Mouse (Mus musculus): ENCODE results near the gene Entpd2. TPM values are rescaled to one million over a fixed set of nuclear protein-coding genes. Genes with fewer than 3 reads are reported as not detected.

The Entpd2 gene
- polyA plus RNA-seq, 1 experiment, result not detected

DNA sequence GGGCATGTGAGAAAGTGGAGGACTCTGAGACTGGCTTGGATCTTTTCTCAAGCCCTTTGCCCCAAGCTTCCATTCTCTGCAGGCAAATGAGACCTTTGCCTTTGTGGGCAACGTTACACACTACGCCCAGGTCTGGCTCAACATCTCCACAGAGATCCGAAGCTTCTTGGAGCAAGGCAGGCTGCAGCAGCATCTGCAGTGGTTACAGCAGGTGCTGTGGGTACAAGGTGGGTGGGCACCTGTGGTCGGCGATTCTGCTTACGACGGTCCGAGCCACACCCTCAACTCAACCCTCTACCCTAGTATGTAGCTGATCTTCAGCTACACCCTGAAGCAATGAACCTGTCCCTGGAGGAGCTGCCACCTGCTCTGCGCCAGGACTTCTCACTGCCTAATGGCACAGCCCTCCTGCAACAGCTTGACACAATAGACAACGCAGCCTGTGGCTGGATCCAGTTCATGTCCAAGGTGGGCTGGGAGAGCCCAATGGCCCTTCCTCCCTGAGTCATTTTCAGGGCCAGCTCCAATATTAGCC is 40.7 kb downstream of the Entpd2 start:
- Histone ChIP-seq H3K4me3 (ENCODE audit: insufficient read depth, low read length) (no peak overlapping the region), H3K27ac (ENCODE audit: insufficient read depth, low read depth, low read length) (no peak overlapping the region), H3K4me1 (ENCODE audit: control insufficient read depth, insufficient read depth, low read length) (no peaks in the 10 kb centered on the region)
- TF ChIP-seq POLR2A (IDR thresholded peaks at IDR 0.05; ENCODE audit: borderline replicate concordance, low read depth, low read length) (no peak), CTCF (IDR thresholded peaks at IDR 0.05; ENCODE audit: low read depth, low read length) (no peak)

DNA sequence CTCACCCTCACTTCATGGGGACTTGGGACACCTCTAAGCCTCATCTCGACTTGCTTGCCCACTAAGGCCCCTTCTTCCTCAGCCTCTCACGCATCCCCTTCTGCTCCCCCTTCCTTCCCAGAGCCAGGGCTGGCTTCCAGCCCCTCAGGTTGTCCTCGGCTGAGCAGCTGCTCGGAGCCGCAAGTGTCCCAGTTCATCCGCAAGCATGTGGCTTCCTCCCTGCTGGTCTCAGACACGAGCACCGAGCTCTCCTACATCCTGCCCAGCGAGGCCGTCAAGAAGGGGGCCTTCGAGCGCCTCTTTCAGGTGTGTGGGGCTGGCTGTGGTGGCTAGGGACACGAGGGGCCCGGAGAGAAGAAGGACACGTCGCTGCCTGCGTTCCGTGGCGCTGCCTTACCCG is 45.4 kb downstream of the Entpd2 start:
- TF ChIP-seq CTCF (IDR thresholded peaks at IDR 0.05; ENCODE audit: low read depth, low read length) (no peak), POLR2A (IDR thresholded peaks at IDR 0.05; ENCODE audit: borderline replicate concordance, low read depth, low read length) (no peak)
- H3K4me1 ChIP-seq (ENCODE audit: control insufficient read depth, insufficient read depth, low read length), result no peaks in the 10 kb centered on the region
- H3K4me3 ChIP-seq (ENCODE audit: insufficient read depth, low read length), result no peak overlapping the region
- no peak overlapping the region for H3K27ac ChIP-seq (ENCODE audit: insufficient read depth, low read depth, low read length)

DNA sequence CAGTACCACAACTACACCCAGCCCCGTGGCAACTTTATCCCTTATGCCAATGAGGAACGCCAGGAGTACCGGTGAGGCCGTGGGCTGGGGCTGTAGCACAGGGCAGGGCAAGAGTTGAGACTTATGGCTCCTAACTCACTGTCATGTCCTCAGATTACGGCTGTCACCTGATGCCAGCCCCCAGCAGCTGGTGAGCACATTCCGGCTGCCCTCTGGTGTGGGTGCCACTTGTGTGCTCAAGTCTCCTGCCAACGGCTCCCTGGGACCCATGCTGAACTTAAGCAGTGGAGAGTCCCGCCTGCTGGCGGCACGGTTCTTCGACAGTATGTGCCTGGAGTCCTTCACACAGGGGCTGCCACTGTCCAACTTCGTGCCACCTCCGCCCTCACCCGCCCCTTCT is 47.0 kb downstream of the Entpd2 start:
- TF ChIP-seq CTCF (IDR thresholded peaks at IDR 0.05; ENCODE audit: low read depth, low read length), result no peak
- no peak for TF ChIP-seq POLR2A (IDR thresholded peaks at IDR 0.05; ENCODE audit: borderline replicate concordance, low read depth, low read length)
- H3K4me1 ChIP-seq (ENCODE audit: control insufficient read depth, insufficient read depth, low read length), result no peaks in the 10 kb centered on the region
- no peak overlapping the region for H3K27ac ChIP-seq (ENCODE audit: insufficient read depth, low read depth, low read length)
- H3K4me3 ChIP-seq (ENCODE audit: insufficient read depth, low read length), result no peak overlapping the region

Other genes with a start within 250 kb of the Entpd2 start
- gene Nrarp, start 215.1 kb upstream of the Entpd2 start, polyA plus RNA-seq (2012; ENCODE audit: insufficient read depth, insufficient read length, missing spikeins), result not detected in 2 replicates
- 72.2 and 73.2 TPM in 2 replicates for gene Tor4a, start 199.0 kb upstream of the Entpd2 start, polyA plus RNA-seq (2012; ENCODE audit: insufficient read depth, insufficient read length, missing spikeins)
- 33.3 and 35.7 TPM in 2 replicates for gene Nelfb, start 184.4 kb upstream of the Entpd2 start, polyA plus RNA-seq (2012; ENCODE audit: insufficient read depth, insufficient read length, missing spikeins)
- not detected in 2 replicates for gene Stpg3, start 181.2 kb upstream of the Entpd2 start, polyA plus RNA-seq (2012; ENCODE audit: insufficient read depth, insufficient read length, missing spikeins)
- not detected in 2 replicates for gene Fam166a, start 177.1 kb upstream of the Entpd2 start, polyA plus RNA-seq (2012; ENCODE audit: insufficient read depth, insufficient read length, missing spikeins)
- 124 and 135 TPM in 2 replicates for gene Tubb4b, start 171.2 kb upstream of the Entpd2 start, polyA plus RNA-seq (2012; ENCODE audit: insufficient read depth, insufficient read length, missing spikeins)
- gene Slc34a3, start 161.5 kb upstream of the Entpd2 start, polyA plus RNA-seq (2012; ENCODE audit: insufficient read depth, insufficient read length, missing spikeins), result not detected in 2 replicates
- gene Rnf224, start 159.1 kb upstream of the Entpd2 start, polyA plus RNA-seq (2012; ENCODE audit: insufficient read depth, insufficient read length, missing spikeins), result not detected in 2 replicates
- gene Rnf208, start 153.6 kb upstream of the Entpd2 start, polyA plus RNA-seq (2012; ENCODE audit: insufficient read depth, insufficient read length, missing spikeins), result 0.66 TPM in 1 of 2 replicates, not detected in the other
- not detected in 2 replicates for gene Cysrt1, start 153.4 kb upstream of the Entpd2 start, polyA plus RNA-seq (2012; ENCODE audit: insufficient read depth, insufficient read length, missing spikeins)
- gene AL732309.1, start 149.0 kb upstream of the Entpd2 start, polyA plus RNA-seq (2012; ENCODE audit: insufficient read depth, insufficient read length, missing spikeins), result 1.3 and 6.1 TPM in 2 replicates
- gene Tmem203, start 140.4 kb upstream of the Entpd2 start, polyA plus RNA-seq (2012; ENCODE audit: insufficient read depth, insufficient read length, missing spikeins), result 18.1 and 20.4 TPM in 2 replicates
- gene Tprn, start 133.3 kb upstream of the Entpd2 start, polyA plus RNA-seq (2012; ENCODE audit: insufficient read depth, insufficient read length, missing spikeins), result 8.8 and 10.2 TPM in 2 replicates
- 55.1 and 59.7 TPM in 2 replicates for gene Ssna1, start 123.4 kb upstream of the Entpd2 start, polyA plus RNA-seq (2012; ENCODE audit: insufficient read depth, insufficient read length, missing spikeins)
- gene Anapc2, start 123.4 kb upstream of the Entpd2 start, polyA plus RNA-seq (2012; ENCODE audit: insufficient read depth, insufficient read length, missing spikeins), result 84.0 and 89.6 TPM in 2 replicates
- gene Tmem210, start 107.7 kb upstream of the Entpd2 start, polyA plus RNA-seq (2012; ENCODE audit: insufficient read depth, insufficient read length, missing spikeins), result not detected in 2 replicates
- gene Lrrc26, start 106.0 kb upstream of the Entpd2 start, polyA plus RNA-seq (2012; ENCODE audit: insufficient read depth, insufficient read length, missing spikeins), result not detected in 2 replicates
- gene Grin1, start 76.7 kb upstream of the Entpd2 start, polyA plus RNA-seq (2012; ENCODE audit: insufficient read depth, insufficient read length, missing spikeins), result 0.79 TPM in 1 of 2 replicates, not detected in the other
- gene Man1b1, start 63.5 kb upstream of the Entpd2 start, polyA plus RNA-seq (2012; ENCODE audit: insufficient read depth, insufficient read length, missing spikeins), result 36.1 and 43.5 TPM in 2 replicates
- gene Dpp7, start 39.5 kb upstream of the Entpd2 start, polyA plus RNA-seq (2012; ENCODE audit: insufficient read depth, insufficient read length, missing spikeins), result 93.4 and 99.0 TPM in 2 replicates
- gene Uap1l1, start 30.2 kb upstream of the Entpd2 start, polyA plus RNA-seq (2012; ENCODE audit: insufficient read depth, insufficient read length, missing spikeins), result 175 and 203 TPM in 2 replicates
- gene Sapcd2, start 23.6 kb upstream of the Entpd2 start, polyA plus RNA-seq (2012; ENCODE audit: insufficient read depth, insufficient read length, missing spikeins), result 7.2 and 8.0 TPM in 2 replicates
- 5.0 and 6.6 TPM in 2 replicates for gene Npdc1, start 3.5 kb downstream of the Entpd2 start, polyA plus RNA-seq (2012; ENCODE audit: insufficient read depth, insufficient read length, missing spikeins)
- 9.5 and 9.6 TPM in 2 replicates for gene Fut7, start 27.4 kb downstream of the Entpd2 start, polyA plus RNA-seq (2012; ENCODE audit: insufficient read depth, insufficient read length, missing spikeins)
- 14.9 and 16.4 TPM in 2 replicates for gene Abca2, start 32.8 kb downstream of the Entpd2 start, polyA plus RNA-seq (2012; ENCODE audit: insufficient read depth, insufficient read length, missing spikeins)
- gene Clic3, start 61.0 kb downstream of the Entpd2 start, polyA plus RNA-seq (2012; ENCODE audit: insufficient read depth, insufficient read length, missing spikeins), result not detected in 2 replicates
- 22.4 and 26.2 TPM in 2 replicates for gene Paxx, start 65.2 kb downstream of the Entpd2 start, polyA plus RNA-seq (2012; ENCODE audit: insufficient read depth, insufficient read length, missing spikeins)
- gene Ptgds, start 74.2 kb downstream of the Entpd2 start, polyA plus RNA-seq (2012; ENCODE audit: insufficient read depth, insufficient read length, missing spikeins), result not detected in 2 replicates
- not detected in 2 replicates for gene Lcn12, start 98.0 kb downstream of the Entpd2 start, polyA plus RNA-seq (2012; ENCODE audit: insufficient read depth, insufficient read length, missing spikeins)
- 35.0 and 35.4 TPM in 2 replicates for gene Fbxw5, start 104.9 kb downstream of the Entpd2 start, polyA plus RNA-seq (2012; ENCODE audit: insufficient read depth, insufficient read length, missing spikeins)
- 1.8 TPM in 1 of 2 replicates, not detected in the other for gene C8g, start 105.8 kb downstream of the Entpd2 start, polyA plus RNA-seq (2012; ENCODE audit: insufficient read depth, insufficient read length, missing spikeins)
- gene Traf2, start 151.1 kb downstream of the Entpd2 start, polyA plus RNA-seq (2012; ENCODE audit: insufficient read depth, insufficient read length, missing spikeins), result 14.8 and 15.5 TPM in 2 replicates
- 142 and 160 TPM in 2 replicates for gene Edf1, start 162.0 kb downstream of the Entpd2 start, polyA plus RNA-seq (2012; ENCODE audit: insufficient read depth, insufficient read length, missing spikeins)
- 0.60 and 1.3 TPM in 2 replicates for gene Mamdc4, start 179.0 kb downstream of the Entpd2 start, polyA plus RNA-seq (2012; ENCODE audit: insufficient read depth, insufficient read length, missing spikeins)
- 20.0 and 23.0 TPM in 2 replicates for gene Phpt1, start 179.3 kb downstream of the Entpd2 start, polyA plus RNA-seq (2012; ENCODE audit: insufficient read depth, insufficient read length, missing spikeins)
- gene Ajm1, start 185.9 kb downstream of the Entpd2 start, polyA plus RNA-seq (2012; ENCODE audit: insufficient read depth, insufficient read length, missing spikeins), result 0.11 and 0.21 TPM in 2 replicates
- 76.0 and 76.9 TPM in 2 replicates for gene Rabl6, start 212.6 kb downstream of the Entpd2 start, polyA plus RNA-seq (2012; ENCODE audit: insufficient read depth, insufficient read length, missing spikeins)
- not detected in 2 replicates for gene Ccdc183, start 221.8 kb downstream of the Entpd2 start, polyA plus RNA-seq (2012; ENCODE audit: insufficient read depth, insufficient read length, missing spikeins)
- gene Tmem141, start 226.1 kb downstream of the Entpd2 start, polyA plus RNA-seq (2012; ENCODE audit: insufficient read depth, insufficient read length, missing spikeins), result 51.6 and 54.3 TPM in 2 replicates
- gene Fcna, start 232.2 kb downstream of the Entpd2 start, polyA plus RNA-seq (2012; ENCODE audit: insufficient read depth, insufficient read length, missing spikeins), result 18.6 and 21.5 TPM in 2 replicates